ENCODE assay signal across 9 mouse cellular contexts in the genomic region with DNA sequence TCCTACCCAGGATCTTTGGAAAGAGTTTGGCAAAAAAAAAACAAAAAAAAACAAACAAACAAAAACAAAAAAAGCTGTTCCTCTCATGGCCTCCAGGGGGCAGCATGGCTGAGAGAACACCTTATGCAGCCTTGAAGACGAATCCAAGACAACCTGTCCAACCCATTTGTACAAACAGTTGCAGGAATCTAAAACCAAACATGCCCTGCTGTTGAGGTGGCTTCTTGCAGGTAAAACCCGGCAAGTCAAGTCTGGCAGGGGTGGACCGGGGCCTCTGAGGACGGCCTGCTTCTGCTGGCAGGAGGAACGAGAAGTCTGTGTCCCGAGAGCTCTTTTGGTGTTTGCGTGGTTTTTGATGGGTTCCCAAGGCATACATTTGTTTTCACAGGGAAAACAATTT. TPM values are rescaled to one million over a fixed set of nuclear protein-coding genes. Genes with fewer than 3 reads are reported as not detected.
DNase-seq lines count a peak whose midpoint lies in the region; ATAC-seq and TF ChIP-seq lines count a peak whose summit lies in the region.
"Had no signal": no experiment of that assay in that cellular context is flagged by ENCODE, and none has a peak within 500 bp of the region (broad histone marks: within the 10 kb centered on the region; RNA-seq: fewer than 3 reads in every experiment).

No protein-coding gene starts in this region.

- no peak for TF ChIP-seq POLR2A in ES-Bruce4 (IDR thresholded peaks at IDR 0.05; ENCODE audit: insufficient read depth, low read length)

- WGBS in lung, embryonic 14.5 days = 60% methylated on average over 7 of the region's 7 CpGs

- no peak overlapping the region for H3K27ac ChIP-seq in ES-Bruce4 (ENCODE audit: insufficient read depth, low read length)
- H3K27ac ChIP-seq in lung, embryonic 14.5 days (ENCODE audit: low read depth) = no peak overlapping the region

- ATAC-seq in lung, embryonic 14.5 days (ENCODE audit: insufficient read depth) = no peak

- peaks cover 3% of the 10 kb centered on the region for H3K4me1 ChIP-seq in ES-Bruce4 (ENCODE audit: control insufficient read depth, insufficient read depth, low read length)
- peaks cover 4% of the 10 kb centered on the region; the same call in 1 of the 2 replicates for H3K4me1 ChIP-seq in lung, embryonic 14.5 days (ENCODE audit: insufficient read depth)

- intact Hi-C loops in heart, postnatal 36 days (cut with DNase I) = loop anchor here (1.0 kb wide), 2 partner anchors 67 to 107 kb away; a partner anchor contains a TSS
- intact Hi-C loops in heart, postnatal 25 days (cut with DNase I) = loop anchor here (2.0 kb wide), 2 partner anchors 67 to 107 kb away; a partner anchor contains a TSS

- H3K36me3 ChIP-seq in ES-Bruce4 (ENCODE audit: control insufficient read depth, insufficient read depth, low read length, poor library complexity, severe bottlenecking) = no peaks in the 10 kb centered on the region
- peaks cover 35% of the 10 kb centered on the region for H3K36me3 ChIP-seq in lung, embryonic 14.5 days (ENCODE audit: insufficient read depth)

- H3K4me2 ChIP-seq in lung, embryonic 14.5 days = no peak overlapping the region

- H3K27me3 ChIP-seq in ES-Bruce4 (ENCODE audit: control insufficient read depth, insufficient read depth, low read length, poor library complexity, severe bottlenecking) = no peaks in the 10 kb centered on the region
- H3K27me3 ChIP-seq in lung, embryonic 14.5 days (ENCODE audit: insufficient read depth, low read length) = no peaks in the 10 kb centered on the region

- no peaks in the 10 kb centered on the region for H3K9me3 ChIP-seq in ES-Bruce4 (replicated peaks; ENCODE audit: control insufficient read depth, insufficient read depth, low read length, poor library complexity, severe bottlenecking)
- H3K9me3 ChIP-seq in lung, embryonic 14.5 days (ENCODE audit: low read depth, low read length) = no peaks in the 10 kb centered on the region

- peak; percentile 46 to 50 for DNase-seq in heart, postnatal 36 days
- DNase-seq in heart, postnatal 25 days (ENCODE audit: low spot score) = no peak
- peak; percentile 49 for DNase-seq in 3134 (ENCODE audit: extremely low read depth, insufficient read length, low spot score)
- DNase-seq in embryo, embryonic 10.5 days (ENCODE audit: low spot score) = peak; percentile 74
- DNase-seq in lung, embryonic 14.5 days = peak; percentile 71
- DNase-seq in neural tube, embryonic 10.5 days (ENCODE audit: extremely low spot score, low spot score) = no peak
- no peak for DNase-seq in right cerebral cortex, postnatal 25 days

- peak; percentile 48 for TF ChIP-seq CTCF in ES-Bruce4 (IDR thresholded peaks at IDR 0.05; ENCODE audit: low read depth, low read length)
- TF ChIP-seq CTCF in lung, embryonic 14.5 days (IDR thresholded peaks at IDR 0.05; ENCODE audit: low read depth) = peak; percentile 91

- H3K4me3 ChIP-seq in ES-Bruce4 (ENCODE audit: low read depth, low read length) = no peak overlapping the region
- no peak overlapping the region for H3K4me3 ChIP-seq in lung, embryonic 14.5 days (ENCODE audit: low read depth, low read length)
- H3K4me3 ChIP-seq: myocyte had no signal

- no peak for TF ChIP-seq EP300 in ES-Bruce4 (IDR thresholded peaks at IDR 0.05; ENCODE audit: insufficient read depth, low read depth, low read length)

- no peak overlapping the region for H3K9ac ChIP-seq in ES-Bruce4 (ENCODE audit: low read depth, poor library complexity, severe bottlenecking)
- no peak overlapping the region for H3K9ac ChIP-seq in lung, embryonic 14.5 days

RNA-seq across cellular contexts. Expression of a gene that starts 44.8 kb away (rescaled TPM):
- total RNA-seq in heart, postnatal 36 days (2021) = 10 to 100 TPM; 82.1 to 83.5 TPM
- total RNA-seq in heart, postnatal 25 days (2021) = 10 to 100 TPM; 67.8 to 72.4 TPM
- 42.4 and 44.2 TPM in 2 replicates for polyA plus RNA-seq in ES-Bruce4 (2011; ENCODE audit: insufficient read depth, insufficient read length, low read depth, missing spikeins)
- 46.9 and 47.0 TPM in 2 replicates for polyA plus RNA-seq in lung, embryonic 14.5 days (2014; fragmentation: Nextera tagmentation; extraction: Ambion mirVana)

RNA-seq across cellular contexts. Expression of a gene that starts 58.6 kb away (rescaled TPM):
- total RNA-seq in heart, postnatal 36 days (2021) = 1 to 10 TPM; 2.8 to 3.0 TPM
- 1 to 10 TPM; 2.0 to 3.0 TPM for total RNA-seq in heart, postnatal 25 days (2021)
- polyA plus RNA-seq in ES-Bruce4 (2011; ENCODE audit: insufficient read depth, insufficient read length, low read depth, missing spikeins) = not detected in 2 replicates
- polyA plus RNA-seq in lung, embryonic 14.5 days (2014; fragmentation: Nextera tagmentation; extraction: Ambion mirVana) = 1.7 and 2.5 TPM in 2 replicates
- polyA plus RNA-seq: myocyte had no signal

Comparison
In these comparisons a context has a peak if more than half of its experiments do, and no peak if none do; other contexts are left out.
1. DNase-seq: peak in heart, postnatal 36 days (2 of 2), 3134 (single experiment), embryo, embryonic 10.5 days (single experiment) and lung, embryonic 14.5 days (single experiment); none in heart, postnatal 25 days (single experiment), neural tube, embryonic 10.5 days (single experiment) and right cerebral cortex, postnatal 25 days (single experiment).